Mouse (Mus musculus) midbrain, embryonic 13.5 days (tissue): ENCODE measurements around the gene Ubc. TPM values are rescaled to one million over a fixed set of nuclear protein-coding genes. Genes with fewer than 3 reads are reported as not detected.

Experiments
- ATAC-seq: fragments of 200-750 bp; cut with Nextera tagmentation; 2 replicates; pipeline ENCODE4 v1.8.0; 2017; ENCODE audit warnings: mild to moderate bottlenecking, moderate TSS enrichment, moderate library complexity
- H3K27ac ChIP-seq: fragments of 300-500 bp; sonication (generic); 2 replicates; pipeline ENCODE4 v1.5.1; 2015; ENCODE audit warnings: inconsistent platforms, mild to moderate bottlenecking, moderate library complexity
- H3K27me3 ChIP-seq: fragments of 300-500 bp; sonication (generic); 2 replicates; pipeline ENCODE4 v1.6.1; 2015; ENCODE audit warnings: mild to moderate bottlenecking, inconsistent platforms
- H3K36me3 ChIP-seq: fragments of 300-500 bp; sonication (generic); 2 replicates; pipeline ENCODE4 v1.6.1; 2015; ENCODE audit warnings: mild to moderate bottlenecking, inconsistent platforms
- H3K4me1 ChIP-seq: fragments of 300-500 bp; sonication (generic); replicated peaks from 2 replicates; pipeline ENCODE4 v1.6.1; 2015; ENCODE audit warnings: inconsistent platforms
- H3K4me2 ChIP-seq: fragments of 300-500 bp; sonication (generic); replicated peaks from 2 replicates; pipeline ENCODE4 v1.6.1; 2015; ENCODE audit warnings: moderate library complexity, mild to moderate bottlenecking, inconsistent platforms
- H3K4me3 ChIP-seq: fragments of 300-500 bp; sonication (generic); replicated peaks from 2 replicates; pipeline ENCODE4 v1.5.1; 2015; ENCODE audit warnings: mild to moderate bottlenecking, inconsistent platforms
- H3K9ac ChIP-seq: fragments of 300-500 bp; sonication (generic); replicated peaks from 2 replicates; pipeline ENCODE4 v1.6.1; 2015; ENCODE audit warnings: mild to moderate bottlenecking, inconsistent platforms
- H3K9me3 ChIP-seq: fragments of 300-500 bp; sonication (generic); 2 replicates; pipeline ENCODE4 v1.6.1; 2016; ENCODE audit warnings: mild to moderate bottlenecking, inconsistent platforms
- WGBS: fragments of 180-500 bp; shearing (Covaris S2); methylation state at CpG from one replicate; pipeline ENCODE4 v1.1.7; 2015; 5-methylcytosine and 5-hydroxymethylcytosine counted together
- polyA plus RNA-seq: library from polyadenylated mRNA; unstranded; fragments of >200 nt; fragmentation: Nextera tagmentation; extraction: Ambion mirVana; gene quantifications from 2 replicates; pipeline ENCODE4 v1.2.1, GENCODE M21; 2015

The Ubc gene
- polyA plus RNA-seq, 1 experiment from 2014 or later = 1,275 TPM

GRCm38 (mm10) chr5:125337526-125337925 is 52.5 kb downstream of the Ubc start:
- H3K27me3 ChIP-seq = peaks cover 21% of the 10 kb centered on the region
- H3K4me1 ChIP-seq = peaks cover 33% of the 10 kb centered on the region
- H3K4me2 ChIP-seq = no peak overlapping the region
- no peak for ATAC-seq
- H3K4me3 ChIP-seq = no peak overlapping the region
- H3K27ac ChIP-seq = no peak overlapping the region
- H3K9me3 ChIP-seq = no peaks in the 10 kb centered on the region
- no peak overlapping the region for H3K9ac ChIP-seq
- no peaks in the 10 kb centered on the region for H3K36me3 ChIP-seq
- WGBS = 62% methylated on average over 7 of the region's 7 CpGs

- Histone ChIP-seq H3K27me3 (peaks cover 18% of the 10 kb centered on the region), H3K27ac (no peak overlapping the region), H3K36me3 (no peaks in the 10 kb centered on the region), H3K4me3 (no peak overlapping the region), H3K4me1 (peaks cover 33% of the 10 kb centered on the region), H3K9ac (no peak overlapping the region), H3K9me3 (no peaks in the 10 kb centered on the region), H3K4me2 (no peak overlapping the region)
- 32% methylated on average over 9 of the region's 9 CpGs for WGBS
- no peak for ATAC-seq
Measured at GRCm38 (mm10) chr5:125337012-125337411, 53.0 kb downstream of the Ubc start.

Other genes with a start within 250 kb of the Ubc start
- gene Ncor2, start 211.0 kb downstream of the Ubc start, polyA plus RNA-seq = 20.2 and 22.6 TPM in 2 replicates
- 22.1 and 22.8 TPM in 2 replicates for gene Scarb1, start 49.1 kb downstream of the Ubc start, polyA plus RNA-seq
- 0.39 and 0.89 TPM in 2 replicates for gene Gm10382, start 880 bp downstream of the Ubc start, polyA plus RNA-seq
- 12.1 and 13.2 TPM in 2 replicates for gene Dhx37, start 43.9 kb upstream of the Ubc start, polyA plus RNA-seq
- 28.2 and 29.6 TPM in 2 replicates for gene Bri3bp, start 51.4 kb upstream of the Ubc start, polyA plus RNA-seq
- gene Aacs, start 85.6 kb upstream of the Ubc start, polyA plus RNA-seq = 54.5 and 57.5 TPM in 2 replicates
- 2.5 and 2.7 TPM in 2 replicates for gene Tmem132b, start 141.6 kb upstream of the Ubc start, polyA plus RNA-seq